Mouse (Mus musculus) gastrocnemius, postnatal 10 days (tissue): ENCODE measurements around the gene Slitrk6. TPM values are rescaled to one million over a fixed set of nuclear protein-coding genes. Genes with fewer than 3 reads are reported as not detected.

Experiments
- DNase-seq: peaks from one replicate; pipeline ENCODE4 v3.0.0; 2021; ENCODE audit warnings: mixed read lengths
- long read RNA-seq, 2 experiments: library from polyadenylated mRNA; stranded (forward); transcript quantifications; one replicate each; pipeline ENCODE4 v2.0.0; 2021
- total RNA-seq, 2 experiments: library from RNA; stranded (reverse); gene quantifications; 2 replicates each; pipeline ENCODE4 v1.2.3; 2021

The Slitrk6 gene
- 1 to 10 TPM; 1.4 to 2.2 TPM for total RNA-seq
- long read RNA-seq, experiment 1, full-length matches to known transcripts, result 4 of 4 reads
- long read RNA-seq, experiment 1, partial matches to known transcripts, result 0 of 4 reads
- long read RNA-seq, experiment 1, other reads (novel, unspliced or antisense), result 0 of 4 reads
- long read RNA-seq, experiment 2, result 0 reads

DNA sequence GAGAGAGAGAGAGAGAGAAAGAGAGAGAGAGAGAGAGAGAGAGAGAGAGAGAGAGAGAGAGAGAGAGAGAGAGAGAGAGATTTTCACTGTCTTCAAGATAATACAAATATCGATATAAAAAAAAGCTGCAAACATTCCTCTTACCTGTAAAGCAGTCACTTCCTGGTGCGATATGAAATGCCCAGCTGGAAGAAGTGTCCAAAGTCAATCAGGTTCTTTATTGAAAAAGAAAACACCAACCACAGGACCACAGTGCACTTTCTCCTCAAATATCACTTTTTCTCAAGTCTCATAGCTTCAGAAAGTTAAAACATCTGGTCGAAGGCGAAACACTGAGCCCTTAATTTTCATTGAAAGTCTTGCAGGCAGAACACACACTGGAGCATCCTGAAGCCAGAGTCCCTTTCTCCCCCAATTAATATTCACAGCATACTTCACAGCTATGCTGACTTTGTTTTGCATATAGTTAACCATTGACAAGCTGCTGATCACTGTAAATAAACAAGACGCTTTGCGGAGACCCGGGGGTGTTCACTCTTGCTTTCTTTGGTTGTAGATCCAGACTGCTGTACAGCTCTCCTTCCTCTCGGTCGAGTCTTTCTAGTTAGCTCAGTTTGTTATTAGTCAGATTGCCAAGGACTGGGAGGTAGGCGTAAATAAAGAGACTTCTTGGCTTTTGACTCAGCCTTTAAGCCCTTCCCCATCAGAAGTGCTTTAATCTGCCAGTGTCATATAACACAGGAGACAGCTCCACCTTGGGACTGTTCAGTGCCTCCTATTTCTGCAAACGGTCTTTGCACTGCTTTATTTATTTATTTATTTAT is at the start of gene Slitrk6:
TSS of gene Slitrk6 (minus strand) at position 666 of the 824 bp plus-strand sequence.
- no peak for DNase-seq

DNA sequence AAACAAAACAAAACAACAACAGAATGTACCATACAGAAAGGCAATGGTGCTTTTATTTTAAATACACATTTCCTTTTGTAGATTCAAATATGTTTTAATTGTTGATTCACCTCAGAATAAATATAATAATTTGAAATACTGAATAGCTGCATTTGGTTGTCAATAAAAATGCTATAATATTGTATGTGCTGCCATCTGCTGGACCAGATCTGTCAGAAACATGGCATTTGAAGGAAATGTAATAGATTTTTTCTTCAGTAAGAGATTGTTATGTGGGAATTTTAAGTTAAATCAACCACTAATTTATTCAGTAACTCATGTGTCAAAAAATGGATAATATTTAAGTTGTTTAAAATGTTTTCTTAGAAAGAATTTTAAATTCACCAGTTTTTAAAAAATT is 22.6 kb upstream of the Slitrk6 start:
- no peak for DNase-seq

DNA sequence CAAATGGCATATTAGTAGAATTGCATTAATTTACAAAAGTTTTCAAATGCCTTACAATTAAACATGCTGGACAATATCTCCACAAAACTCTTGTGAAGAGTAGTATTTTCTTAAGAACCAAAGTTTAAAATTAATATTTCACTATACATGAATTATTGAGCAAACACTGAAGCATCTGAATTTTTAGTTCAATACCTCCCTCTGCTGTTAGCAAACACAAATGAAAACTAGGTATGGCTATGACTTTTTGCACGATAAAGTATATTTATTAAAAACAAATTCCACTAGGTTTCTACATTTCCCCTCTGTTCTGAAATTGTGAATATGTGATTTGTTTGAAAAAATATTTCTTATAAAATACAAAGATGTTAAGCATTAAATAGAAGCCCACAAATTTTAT is 15.7 kb upstream of the Slitrk6 start:
- DNase-seq, result no peak

DNA sequence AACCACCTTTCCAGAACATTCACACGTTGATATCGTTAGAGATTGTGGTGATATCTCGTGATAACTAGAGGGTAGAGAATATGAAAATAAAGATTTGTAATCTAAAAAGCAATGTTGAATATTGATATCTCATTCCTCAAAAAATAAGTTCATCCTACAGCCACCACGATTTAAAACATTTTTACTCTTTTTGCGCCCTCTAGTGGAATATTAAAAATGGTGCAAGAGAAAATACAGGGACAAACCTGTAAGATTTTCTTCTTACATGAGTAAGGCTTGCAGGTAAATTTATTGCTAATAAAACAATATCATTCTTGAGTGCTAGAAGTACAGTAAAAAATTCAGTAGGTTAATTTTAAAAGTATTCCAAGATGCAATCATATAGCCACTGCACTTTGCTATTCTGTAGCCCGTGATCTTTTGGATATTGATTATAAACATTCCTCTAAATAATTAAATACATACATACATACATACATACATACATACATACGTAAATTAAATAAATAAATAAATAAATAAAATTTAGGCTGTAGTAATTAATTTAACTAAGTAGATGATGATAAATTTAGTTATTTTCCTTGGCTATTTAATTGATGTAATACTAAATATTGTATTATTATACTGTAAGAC is 7.8 kb upstream of the Slitrk6 start:
- DNase-seq, result no peak

DNA sequence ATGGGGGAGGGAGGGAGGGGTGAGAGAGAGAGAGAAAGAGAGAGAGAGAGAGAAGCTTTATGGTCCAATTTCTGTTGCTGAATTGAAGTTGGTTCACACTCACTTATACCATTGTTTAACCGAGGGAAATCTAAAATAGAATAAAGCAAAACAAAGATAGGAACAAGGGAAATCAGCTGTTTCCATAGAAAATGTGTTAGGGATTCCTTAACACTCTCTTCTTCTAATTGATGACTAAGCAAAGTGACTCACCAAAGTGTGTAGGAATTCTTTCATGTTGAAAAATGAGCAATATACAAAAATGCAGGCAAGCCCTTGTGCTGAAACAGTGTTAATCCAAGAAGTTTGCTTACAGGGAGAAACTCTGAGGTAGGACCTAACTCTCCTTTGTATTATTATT is 6.0 kb upstream of the Slitrk6 start:
- no peak for DNase-seq

DNA sequence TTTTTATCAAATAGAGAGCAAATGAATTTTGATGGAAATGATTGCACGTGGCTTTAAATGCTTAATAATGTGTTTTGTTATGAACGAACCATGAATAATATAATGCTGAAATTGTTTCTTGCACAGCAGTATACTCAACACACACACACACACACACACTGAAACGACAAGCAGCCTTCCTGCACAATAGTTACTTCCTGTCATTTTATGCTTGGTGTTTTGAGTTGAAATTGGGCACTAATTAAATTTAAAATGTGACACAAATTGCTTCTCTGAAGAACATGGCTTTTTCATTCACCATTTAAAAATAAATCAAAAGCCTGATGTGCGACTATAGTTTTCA is 330 bp upstream of the Slitrk6 start:
- no peak for DNase-seq

DNA sequence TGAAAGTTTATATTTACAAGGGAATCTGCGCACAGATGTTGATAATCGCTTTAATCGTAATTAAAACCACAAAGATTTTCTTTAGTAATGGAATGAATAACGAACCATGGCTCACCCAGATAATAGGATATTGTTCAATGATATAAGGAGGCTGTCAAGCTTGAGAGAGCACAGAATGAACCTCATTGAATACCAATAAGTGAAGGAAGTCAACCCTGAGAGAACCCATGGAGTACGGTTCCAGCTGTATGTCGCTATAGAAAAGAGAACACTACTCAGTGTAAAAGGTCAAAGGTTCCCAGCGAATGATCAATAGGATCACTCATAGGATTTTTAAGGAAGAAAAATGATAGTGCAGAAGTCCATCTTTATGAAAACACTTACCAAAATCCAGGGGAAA is 15.1 kb downstream of the Slitrk6 start:
- no peak for DNase-seq

DNA sequence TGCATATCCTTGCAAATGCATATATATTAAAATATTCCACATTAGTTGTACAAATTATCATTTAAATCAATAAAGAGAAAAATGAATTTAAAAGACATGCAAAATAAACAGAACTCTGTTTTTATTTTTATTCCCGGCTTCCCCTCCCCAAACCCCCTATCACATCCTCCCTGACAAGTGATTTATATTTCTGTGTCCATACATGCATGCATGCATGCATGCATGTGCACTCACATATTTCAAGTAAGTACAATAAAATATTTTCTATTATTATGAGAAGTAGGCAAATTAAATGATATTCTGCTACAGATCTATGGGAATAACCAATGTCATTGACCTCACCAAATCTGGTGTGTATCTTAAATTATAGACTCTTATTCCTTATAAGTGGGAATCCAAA is 15.6 kb downstream of the Slitrk6 start:
- no peak for DNase-seq

DNA sequence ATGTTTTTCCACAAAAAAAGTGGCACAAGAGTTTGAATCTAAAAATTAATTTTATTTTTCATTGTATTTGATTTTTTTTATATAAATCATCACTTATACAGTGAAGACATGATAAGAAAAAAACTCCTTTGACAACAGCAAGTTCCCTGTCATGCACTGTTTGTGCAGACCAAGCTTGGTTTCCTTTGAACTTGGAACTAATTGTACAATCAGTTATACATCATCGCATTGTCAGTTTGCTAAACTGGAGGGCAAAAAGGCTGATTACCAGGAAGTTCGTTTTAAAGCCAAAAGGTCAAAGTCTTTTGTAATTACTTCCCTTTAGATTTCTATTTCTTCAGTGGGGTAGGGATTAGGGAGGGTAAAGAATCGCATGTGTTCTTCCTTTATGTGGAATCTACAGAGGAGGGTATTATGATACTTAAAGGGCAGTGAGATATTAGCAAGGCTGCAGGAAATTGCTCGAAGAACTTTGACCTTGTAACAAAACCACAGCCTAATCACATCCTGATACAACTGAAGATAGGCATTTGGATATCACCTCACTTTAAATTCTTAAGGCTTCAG is 26.5 kb downstream of the Slitrk6 start:
- DNase-seq, result no peak

DNA sequence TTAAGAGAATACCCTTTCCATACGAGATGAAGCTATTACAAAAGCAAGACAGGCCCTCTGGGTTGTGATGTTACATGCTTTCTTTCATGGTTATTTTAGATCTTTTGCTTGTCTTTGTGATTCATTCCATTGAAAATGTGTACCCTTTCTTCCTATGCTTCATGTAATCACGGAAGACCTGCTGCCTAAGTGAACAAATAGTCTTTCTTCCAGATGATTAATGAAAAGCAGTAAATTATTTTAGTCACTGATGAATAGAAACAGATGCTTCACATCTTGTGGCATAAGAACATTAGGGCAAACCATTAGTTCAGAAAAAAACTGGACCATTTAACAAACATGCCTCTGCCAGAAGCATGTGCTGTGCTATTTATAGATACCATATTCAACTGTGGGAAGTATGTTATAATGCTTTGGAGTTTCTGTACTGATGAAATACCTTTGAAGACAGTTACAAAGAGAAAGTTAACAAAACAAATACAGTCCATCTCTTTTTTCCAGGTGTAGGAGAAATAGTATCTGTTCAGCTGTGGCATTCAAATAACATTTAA is 30.8 kb downstream of the Slitrk6 start:
- DNase-seq, result no peak
